Mouse (Mus musculus) layer of hippocampus, adult 2 months (tissue): ENCODE results near the gene Atp1b1. TPM values are rescaled to one million over a fixed set of nuclear protein-coding genes. Genes with fewer than 3 reads are reported as not detected.

ENCODE experiments used
- DNase-seq, 2 experiments: peaks; one replicate each; pipeline ENCODE4 v3.0.0; 2022; ENCODE audit warnings: low spot score in 2 of 2
- H3K27ac ChIP-seq: fragments of 200-600 bp; 2 replicates; pipeline ENCODE4 v1.8.1; 2022
- H3K4me3 ChIP-seq: fragments of 200-600 bp; 2 replicates; pipeline ENCODE4 v1.8.1; 2022; ENCODE audit warnings: mild to moderate bottlenecking
- CTCF ChIP-seq: fragments of 200-600 bp; conservative IDR thresholded peaks from 2 replicates; pipeline ENCODE4 v1.8.1; 2022; ENCODE audit warnings: antibody characterized with exemption, mild to moderate bottlenecking, moderate library complexity
- long read RNA-seq, 2 experiments: library from polyadenylated mRNA; stranded (forward); transcript quantifications; one replicate each; pipeline ENCODE4 v2.0.0; 2021; ENCODE audit warnings: borderline mapping rate in 2 of 2
- total RNA-seq, 2 experiments: library from RNA; stranded (reverse); gene quantifications; 2 replicates each; pipeline ENCODE4 v1.2.3; 2021

The Atp1b1 gene
- 1,000 to 10,000 TPM; 1,930 to 2,057 TPM for total RNA-seq
- long read RNA-seq, experiment 1, transcript Atp1b1-201 (6 exons, 2,580 nt), result major isoform, 974 of 1,168 reads
- long read RNA-seq, experiment 1, partial matches to known transcripts, result 27 of 1,168 reads
- long read RNA-seq, experiment 1, other reads (novel, unspliced or antisense), result 167 of 1,168 reads
- long read RNA-seq, experiment 2, transcript Atp1b1-201 (6 exons, 2,580 nt), result major isoform, 1,357 of 1,621 reads
- long read RNA-seq, experiment 2, partial matches to known transcripts, result 31 of 1,621 reads
- long read RNA-seq, experiment 2, other reads (novel, unspliced or antisense), result 233 of 1,621 reads

GRCm38 (mm10) chr1:164458245-164458613 is at the start of gene Atp1b1:
TSS of gene Atp1b1 (minus strand) at chr1:164458355.
- TF ChIP-seq CTCF, result peak; percentile 60
- Histone ChIP-seq H3K27ac (peak within 1 kb of the TSS; percentile 100), H3K4me3 (peak within 1 kb of the TSS; percentile 94)
- DNase-seq, result peak; percentile 89 to 90

GRCm38 (mm10) chr1:164505096-164505495 is 46.9 kb upstream of the Atp1b1 start:
- H3K27ac ChIP-seq, result no peak overlapping the region
- H3K4me3 ChIP-seq, result no peak overlapping the region
- no peak for DNase-seq
- TF ChIP-seq CTCF, result no peak

DNA sequence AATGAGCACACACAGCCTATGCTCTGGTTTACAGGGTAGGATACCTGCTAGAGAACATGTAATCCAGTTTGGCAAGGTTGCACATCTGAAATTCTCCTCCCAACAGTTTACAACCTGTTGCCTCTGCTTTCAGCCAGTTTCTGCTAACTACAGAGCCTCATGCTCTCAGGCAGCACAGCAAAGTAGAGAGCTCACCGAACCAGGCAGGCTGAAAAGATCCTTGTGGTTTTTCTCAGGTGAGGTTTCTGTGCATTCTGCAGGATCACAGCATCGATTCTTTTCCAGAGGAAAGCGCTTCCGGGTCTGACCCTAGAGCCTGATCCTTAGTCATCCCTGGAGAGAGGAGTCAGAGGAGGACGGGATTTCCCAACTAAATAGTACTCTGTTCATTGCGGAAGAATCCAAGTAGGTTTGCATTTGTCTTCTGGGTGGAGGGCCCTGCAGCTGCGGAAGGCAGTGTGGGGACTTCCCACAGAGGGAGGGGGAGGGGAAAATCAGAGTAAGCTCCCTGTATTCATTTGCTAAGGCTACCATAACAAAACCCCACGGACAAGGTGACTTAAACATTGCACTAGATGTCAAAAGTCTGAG is 45.1 kb upstream of the Atp1b1 start:
- DNase-seq, result no peak
- no peak for TF ChIP-seq CTCF
- Histone ChIP-seq H3K4me3 (no peak overlapping the region), H3K27ac (no peak overlapping the region)

DNA sequence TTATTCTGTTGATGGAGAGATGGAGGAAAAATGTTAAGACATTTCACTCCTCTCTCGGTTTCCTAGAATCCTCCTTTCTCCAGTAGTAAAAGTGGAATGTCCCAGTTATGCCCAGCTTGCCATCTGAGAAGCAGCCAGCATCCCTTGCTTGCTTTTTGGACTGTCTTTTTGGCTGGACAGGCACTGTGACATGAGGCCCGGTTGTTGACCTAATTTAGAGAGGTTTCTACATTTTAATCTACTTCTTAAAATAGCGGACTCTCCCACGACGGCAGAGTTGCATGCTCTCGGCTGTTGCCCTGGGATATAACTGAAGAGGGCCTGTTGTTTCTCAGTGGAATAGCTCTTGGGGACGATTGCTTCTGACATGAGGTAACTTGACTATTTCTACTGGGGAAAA is 44.1 kb upstream of the Atp1b1 start:
- Histone ChIP-seq H3K27ac (no peak overlapping the region), H3K4me3 (no peak overlapping the region)
- no peak for TF ChIP-seq CTCF
- DNase-seq, result no peak

GRCm38 (mm10) chr1:164494741-164495512 is 36.8 kb upstream of the Atp1b1 start:
- DNase-seq, result no peak
- TF ChIP-seq CTCF, result no peak
- Histone ChIP-seq H3K4me3 (no peak overlapping the region), H3K27ac (no peak overlapping the region)

DNA sequence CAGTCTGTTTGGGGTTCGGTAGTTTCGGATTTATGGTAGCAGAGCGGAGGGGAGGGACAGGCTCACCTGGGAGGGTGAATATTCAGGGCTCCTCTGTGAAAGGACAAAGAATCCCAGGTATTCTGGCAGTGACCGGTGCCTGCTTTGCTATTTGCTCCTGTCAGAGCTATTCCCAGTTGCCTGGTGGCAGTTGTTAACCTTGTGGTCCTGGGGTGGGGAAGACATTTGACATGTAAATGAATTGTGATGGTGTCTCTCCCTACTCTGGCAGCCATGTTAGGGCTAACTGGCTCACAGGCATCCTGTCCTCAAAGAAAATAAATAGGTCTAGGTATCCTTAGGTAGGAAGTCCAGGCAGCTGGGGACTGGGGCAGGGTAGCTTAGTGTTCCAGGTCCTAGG is 36.1 kb upstream of the Atp1b1 start:
- H3K27ac ChIP-seq, result no peak overlapping the region
- no peak for DNase-seq
- no peak for TF ChIP-seq CTCF
- H3K4me3 ChIP-seq, result no peak overlapping the region

GRCm38 (mm10) chr1:164493042-164493705 is 35.0 kb upstream of the Atp1b1 start:
- TF ChIP-seq CTCF, result 0 out of 2 replicates have a peak, but pooled peaks have one; percentile 12
- H3K4me3 ChIP-seq, result no peak overlapping the region
- peak in 1 of 2 experiments; percentile 11 for DNase-seq
- no peak overlapping the region for H3K27ac ChIP-seq

- DNase-seq, result no peak
- Histone ChIP-seq H3K4me3 (no peak overlapping the region), H3K27ac (no peak overlapping the region)
- TF ChIP-seq CTCF, result no peak
Observed at GRCm38 (mm10) chr1:164492476-164492875, 34.3 kb upstream of the Atp1b1 start.

- Histone ChIP-seq H3K4me3 (no peak overlapping the region), H3K27ac (no peak overlapping the region)
- DNase-seq, result no peak
- TF ChIP-seq CTCF, result no peak
Observed at GRCm38 (mm10) chr1:164489961-164490594, 31.9 kb upstream of the Atp1b1 start.

DNA sequence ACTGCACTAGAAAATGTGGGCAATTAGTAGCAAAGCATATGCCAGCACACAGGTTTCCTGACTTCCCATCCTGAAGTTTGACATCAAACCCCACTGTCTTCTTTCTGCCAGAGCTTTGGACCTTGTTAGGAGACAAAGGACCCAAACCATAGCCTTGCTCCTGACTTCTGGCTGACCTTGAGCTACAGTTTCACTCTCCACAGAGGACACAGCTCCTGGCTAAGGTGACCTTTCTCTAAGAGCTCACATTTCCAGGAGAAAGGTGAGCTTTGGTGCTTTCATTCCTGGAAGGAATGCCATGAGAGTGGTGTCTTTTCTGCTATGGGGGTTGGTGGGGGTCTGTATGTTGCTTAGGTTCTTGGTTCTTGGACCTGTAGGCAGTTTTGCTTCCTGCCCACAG is 25.6 kb upstream of the Atp1b1 start:
- no peak for DNase-seq
- Histone ChIP-seq H3K27ac (no peak overlapping the region), H3K4me3 (no peak overlapping the region)
- no peak for TF ChIP-seq CTCF

- DNase-seq, result no peak
- Histone ChIP-seq H3K4me3 (no peak overlapping the region), H3K27ac (no peak overlapping the region)
- TF ChIP-seq CTCF, result no peak
Observed at GRCm38 (mm10) chr1:164482833-164483232, 24.7 kb upstream of the Atp1b1 start.

GRCm38 (mm10) chr1:164481645-164482354 is 23.6 kb upstream of the Atp1b1 start:
- no peak for TF ChIP-seq CTCF
- Histone ChIP-seq H3K4me3 (no peak overlapping the region), H3K27ac (no peak overlapping the region)
- DNase-seq, result no peak
